Mouse (Mus musculus): ENCODE results near the gene Sun2. TPM values are rescaled to one million over a fixed set of nuclear protein-coding genes. Genes with fewer than 3 reads are reported as not detected.
A peak's percentile ranks its signal among the peaks of the same experiment; 100 is the strongest.

Sun2 gene
- total RNA-seq (2021) = 10 to 100 TPM; 79.1 to 89.1 TPM
- long read RNA-seq, experiment 1, partial matches to known transcripts = 0 of 4 reads
- long read RNA-seq, experiment 1, other reads (novel, unspliced or antisense) = 4 of 4 reads
- long read RNA-seq, experiment 2, partial matches to known transcripts = 0 of 4 reads
- long read RNA-seq, experiment 2, other reads (novel, unspliced or antisense) = 4 of 4 reads

GRCm38 (mm10) chr15:79741921-79742705 is at the start of gene Sun2:
Sun2 (minus strand) TSS chr15:79742536.
- DNase-seq = peak; percentile 94 to 95

DNA sequence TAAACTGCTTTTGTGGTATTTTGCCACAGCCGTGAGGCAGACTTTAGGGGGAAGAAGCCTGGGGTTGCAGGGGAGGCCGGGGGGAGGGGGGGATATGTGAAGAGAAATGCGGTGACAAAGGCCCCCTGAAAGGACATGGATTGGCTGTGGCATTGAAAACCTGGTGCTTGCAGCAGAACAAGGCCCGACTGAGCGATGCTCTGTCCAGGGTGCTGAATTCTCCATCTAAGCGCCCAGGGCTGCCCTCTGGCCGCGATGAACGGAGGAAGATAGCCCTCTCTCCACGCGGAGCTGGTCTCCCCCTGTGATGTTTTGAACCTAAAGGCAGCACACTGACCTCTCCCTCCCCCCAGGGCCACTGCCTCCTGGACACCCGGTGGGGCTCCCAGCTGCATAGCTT is 49.2 kb upstream of the Sun2 start:
- peak in 1 of 2 experiments; percentile 62 for DNase-seq

DNA sequence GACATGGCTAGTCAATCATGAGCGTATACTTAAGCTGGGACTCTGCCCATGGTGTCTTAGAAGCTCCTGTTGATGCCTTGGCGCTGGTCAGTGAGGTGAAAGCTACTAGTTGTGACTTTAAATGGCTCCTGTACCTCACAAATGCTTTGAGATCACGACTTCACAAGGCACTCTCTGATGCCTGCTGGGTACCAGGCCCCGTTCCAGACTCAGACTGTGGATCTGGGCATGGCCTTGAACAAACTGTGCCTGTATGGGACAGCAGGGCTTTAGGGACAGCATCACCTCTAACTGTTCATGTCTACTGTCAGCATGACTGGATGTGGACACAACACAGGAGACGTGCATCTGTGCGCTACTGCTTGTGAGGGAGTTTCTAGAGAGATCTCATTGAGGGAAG is 48.6 kb upstream of the Sun2 start:
- DNase-seq = no peak

DNA sequence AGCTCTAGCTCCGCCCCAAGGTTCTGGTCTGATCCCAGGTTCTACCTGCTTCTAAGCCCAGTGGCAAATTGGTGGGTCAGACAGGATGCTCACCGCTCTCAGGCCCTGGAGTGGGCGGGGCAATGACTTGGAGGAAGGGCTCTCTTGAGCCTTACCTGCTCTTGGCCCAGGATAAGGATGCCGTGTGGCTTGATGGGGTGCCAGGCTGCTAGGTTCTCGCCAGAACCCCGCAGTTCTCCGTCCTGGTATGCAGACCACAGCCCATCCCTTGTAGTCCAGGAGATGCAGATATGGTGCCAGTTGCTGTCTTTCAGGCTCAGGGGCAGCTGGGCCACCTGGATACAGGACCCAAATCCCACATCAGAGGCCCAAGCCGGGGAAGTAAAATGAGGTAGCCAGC is 47.8 kb upstream of the Sun2 start:
- DNase-seq = no peak

GRCm38 (mm10) chr15:79787815-79788214 is 45.5 kb upstream of the Sun2 start:
- DNase-seq = no peak

DNA sequence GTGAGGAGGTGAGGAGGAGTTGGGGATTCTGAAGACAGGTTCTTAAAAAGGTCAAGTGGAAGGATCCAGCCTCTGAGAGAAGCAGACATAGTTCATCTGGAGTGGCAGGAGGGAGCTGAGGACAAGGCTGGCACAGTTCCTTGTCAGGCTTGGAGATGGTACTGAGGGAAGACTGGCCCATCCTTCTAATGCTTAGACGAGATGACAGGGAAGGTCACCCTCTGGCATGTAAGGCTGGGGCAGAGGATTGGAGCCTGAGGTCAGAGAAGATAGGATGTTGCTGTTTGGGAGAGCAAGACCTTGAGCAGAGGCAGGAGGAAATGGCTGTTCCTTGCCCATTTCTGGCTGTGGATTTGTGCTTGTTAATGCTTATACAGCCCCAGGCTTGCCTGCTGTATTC is 42.7 kb upstream of the Sun2 start:
- DNase-seq = no peak

DNA sequence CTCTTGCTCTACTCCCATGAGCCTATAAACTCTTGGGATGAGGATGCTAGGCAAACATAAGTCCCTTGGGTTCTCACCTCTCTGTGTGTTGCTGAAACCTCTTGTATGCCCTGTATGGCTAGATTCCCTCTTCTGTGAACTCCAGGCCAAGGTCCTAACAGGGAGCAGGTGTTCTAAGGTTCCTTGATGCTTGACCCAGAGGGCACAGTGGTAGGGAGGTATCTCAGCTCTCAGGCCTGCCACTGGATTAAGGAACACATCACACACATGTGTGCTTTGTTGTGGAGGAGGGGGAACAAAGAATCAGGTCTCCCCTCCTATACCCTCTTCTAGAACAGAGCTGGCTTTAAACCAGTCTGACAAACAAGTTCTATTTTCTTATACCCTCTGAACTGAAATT is 35.4 kb upstream of the Sun2 start, which contains the start of gene Dnal4:
Dnal4 (minus strand) TSS at position 101 of the 400 bp plus-strand sequence.
- no peak for DNase-seq

DNA sequence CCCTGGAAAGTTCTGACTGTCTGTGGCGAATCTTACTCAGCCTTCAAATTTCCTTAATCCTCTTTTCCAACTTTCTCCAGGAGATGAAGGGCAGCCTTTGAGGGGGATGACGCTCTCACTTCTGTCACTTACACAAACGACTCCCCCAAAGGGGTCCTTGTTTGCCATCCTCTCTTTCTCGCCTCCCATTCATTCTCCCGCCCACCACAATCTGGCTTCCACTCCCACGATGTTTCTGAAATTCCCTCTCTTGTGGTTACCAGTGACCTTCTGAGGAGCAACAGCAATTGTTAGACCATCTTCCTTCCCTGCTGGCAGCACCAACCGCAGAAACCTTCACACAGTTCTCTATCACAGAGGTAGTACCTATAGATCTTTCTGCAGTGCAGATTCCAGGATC is 33.3 kb upstream of the Sun2 start:
- no peak for DNase-seq

GRCm38 (mm10) chr15:79774117-79775027 is 32.0 kb upstream of the Sun2 start:
- peak; percentile 98 to 99 for DNase-seq

GRCm38 (mm10) chr15:79770629-79771240 is 28.4 kb upstream of the Sun2 start:
- no peak for DNase-seq

DNA sequence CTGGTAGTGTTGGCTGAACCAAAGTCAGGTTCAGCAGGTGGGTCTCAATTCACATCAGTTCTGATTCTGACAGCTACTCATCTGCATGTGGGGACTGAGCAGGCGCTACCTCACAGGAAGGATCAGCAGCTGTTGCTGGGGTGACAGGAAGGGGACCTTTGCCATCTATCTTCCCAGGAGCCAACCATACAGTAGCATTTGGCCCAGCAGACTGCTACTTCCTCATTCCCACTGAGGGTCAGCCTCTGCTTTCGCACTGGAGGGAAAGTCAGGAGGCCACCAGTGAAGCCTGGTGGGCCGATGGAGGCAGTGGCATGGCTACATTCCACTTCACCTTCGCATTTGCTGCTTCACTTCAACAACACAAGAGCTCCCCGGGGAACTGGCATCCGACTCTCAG is 26.0 kb upstream of the Sun2 start:
- DNase-seq = no peak

GRCm38 (mm10) chr15:79767327-79767961 is 25.1 kb upstream of the Sun2 start:
- DNase-seq = peak in 1 of 2 experiments; percentile 50

DNA sequence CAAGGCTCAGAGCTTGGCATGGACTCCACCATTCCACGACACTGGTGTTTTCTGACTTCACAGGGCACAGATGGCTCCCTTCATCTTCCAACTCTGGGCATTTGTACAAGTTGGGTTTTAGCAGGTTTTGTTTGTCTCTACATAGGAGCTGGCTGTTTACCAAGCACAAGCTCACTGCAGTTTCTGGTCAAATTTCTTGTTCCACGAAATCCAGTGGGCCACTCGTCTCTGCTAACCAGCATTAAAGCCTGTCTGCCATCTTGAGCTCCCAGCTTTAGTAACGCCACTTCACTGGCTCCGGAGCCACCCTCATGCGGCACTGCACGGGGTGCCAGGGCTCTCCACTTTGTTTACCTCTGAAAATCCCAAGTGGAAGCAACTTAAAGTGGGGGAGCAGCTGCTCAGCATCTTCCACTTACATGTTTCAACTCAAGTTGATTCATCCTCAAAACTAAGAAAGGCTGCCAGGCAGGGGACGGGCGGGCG is 24.3 kb upstream of the Sun2 start:
- DNase-seq = no peak

GRCm38 (mm10) chr15:79766168-79766567 is 23.8 kb upstream of the Sun2 start:
- no peak for DNase-seq

DNA sequence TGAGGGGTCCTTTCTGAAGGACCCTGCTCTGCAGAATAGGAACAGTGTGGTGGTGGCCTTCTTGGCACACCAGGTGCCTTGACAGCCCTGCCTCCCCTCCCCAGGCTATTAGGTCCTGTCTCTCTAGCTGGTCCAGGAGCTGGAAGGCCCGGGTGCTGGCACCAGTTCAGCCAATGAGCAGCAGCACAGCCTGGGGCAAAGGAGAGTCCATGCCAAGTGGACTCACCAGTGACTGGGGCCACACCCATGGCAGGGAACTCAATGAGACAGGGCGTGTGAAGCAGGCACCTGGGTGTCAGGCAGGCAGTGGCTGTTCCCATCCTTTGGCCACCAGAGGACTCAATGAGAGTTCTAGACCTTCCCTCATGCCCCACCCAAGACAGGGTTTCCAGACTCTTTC is 23.0 kb upstream of the Sun2 start:
- DNase-seq = peak in 1 of 2 experiments; percentile 54

- peak in 1 of 2 experiments; percentile 34 for DNase-seq
Observed at GRCm38 (mm10) chr15:79764539-79765267, 22.4 kb upstream of the Sun2 start.

- peak in 1 of 2 experiments; percentile 45 for DNase-seq
Observed at GRCm38 (mm10) chr15:79763601-79764246, 21.4 kb upstream of the Sun2 start.

DNA sequence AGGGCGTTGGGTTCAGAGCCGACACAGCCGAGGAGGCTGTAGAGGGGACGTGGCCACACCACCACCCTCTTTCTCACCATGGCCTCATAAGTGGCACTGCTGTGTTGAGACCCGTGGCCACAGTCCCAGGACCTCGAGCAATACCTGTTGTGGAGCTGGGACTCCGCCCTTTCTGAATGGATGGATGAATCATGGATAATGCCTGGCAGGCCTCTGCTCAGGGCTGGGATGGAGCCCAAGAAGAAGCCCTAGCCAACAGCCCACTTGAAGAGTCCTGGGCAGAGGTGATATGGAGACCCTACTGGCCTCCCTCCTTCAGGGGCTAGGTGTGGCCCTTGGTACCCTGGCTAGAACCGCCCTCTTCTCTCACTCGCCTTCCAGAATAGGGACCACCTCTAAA is 20.7 kb upstream of the Sun2 start:
- DNase-seq = no peak

- no peak for DNase-seq
Observed at GRCm38 (mm10) chr15:79760956-79761355, 18.6 kb upstream of the Sun2 start.

DNA sequence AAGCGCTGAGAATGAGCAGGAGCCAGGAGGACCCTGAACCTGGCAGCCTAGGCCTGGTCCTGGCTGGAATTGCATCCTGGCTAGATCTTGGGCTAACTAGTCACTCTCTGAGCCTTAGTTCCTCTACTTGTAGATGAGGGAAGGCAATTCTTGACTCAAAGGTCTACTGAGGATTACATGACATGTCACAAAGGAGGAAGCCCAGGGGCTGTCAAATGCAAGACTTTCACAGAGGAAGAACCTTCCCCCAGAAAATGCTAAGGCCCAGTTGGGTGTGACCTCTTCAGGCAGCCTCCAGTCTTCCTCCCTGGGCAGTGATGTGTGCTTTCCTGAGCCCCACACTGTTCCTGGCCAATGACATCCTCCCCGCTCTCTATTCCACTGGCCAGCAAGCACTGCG is 14.8 kb upstream of the Sun2 start:
- DNase-seq = no peak

All from heart, adult 18-20 months (tissue).